Mouse (Mus musculus): ENCODE measurements around the gene Col20a1. TPM values are rescaled to one million over a fixed set of nuclear protein-coding genes. Genes with fewer than 3 reads are reported as not detected.

Gene Col20a1
- total and polyA plus RNA-seq, 2 experiments = 0.92 to 1.1 TPM

- Histone ChIP-seq H3K4me3 (ENCODE audit: insufficient read depth, low read depth, low read length) (no peak overlapping the region), H3K27ac (replicated peaks; ENCODE audit: insufficient read depth, low read depth, low read length) (no peak overlapping the region), H3K79me2 (ENCODE audit: control insufficient read depth, insufficient read depth, low read length) (no peaks in the 10 kb centered on the region), H3K27me3 (ENCODE audit: control insufficient read depth, insufficient read depth, low read length) (no peaks in the 10 kb centered on the region), H3K4me1 (ENCODE audit: control insufficient read depth, insufficient read depth, low read length) (no peaks in the 10 kb centered on the region), H3K9ac (ENCODE audit: low read depth, low read length) (no peak overlapping the region), H3K36me3 (ENCODE audit: control insufficient read depth, insufficient read depth, low read length) (no peaks in the 10 kb centered on the region)
- DNase-seq (ENCODE audit: extremely low read depth, low read depth, low spot score) = no peak
- WGBS = 63% methylated on average over 8 of the region's 8 CpGs
- TF ChIP-seq CTCF (IDR thresholded peaks at IDR 0.05; ENCODE audit: low read depth, low read length) (no peak), POLR2A (IDR thresholded peaks at IDR 0.05; ENCODE audit: extremely low read depth, insufficient read depth, low read length) (no peak)
Measured at GRCm38 (mm10) chr2:181057341-181057740, 71.0 kb downstream of the Col20a1 start.

GRCm38 (mm10) chr2:181058193-181058592 lies 71.9 kb downstream of the Col20a1 start:
- no peak for TF ChIP-seq CTCF (IDR thresholded peaks at IDR 0.05; ENCODE audit: low read depth, low read length)
- no peak for TF ChIP-seq POLR2A (IDR thresholded peaks at IDR 0.05; ENCODE audit: extremely low read depth, insufficient read depth, low read length)
- H3K27me3 ChIP-seq (ENCODE audit: control insufficient read depth, insufficient read depth, low read length) = no peaks in the 10 kb centered on the region
- 61% methylated on average over 3 of the region's 3 CpGs for WGBS
- no peaks in the 10 kb centered on the region for H3K4me1 ChIP-seq (ENCODE audit: control insufficient read depth, insufficient read depth, low read length)
- H3K9ac ChIP-seq (ENCODE audit: low read depth, low read length) = no peak overlapping the region
- H3K27ac ChIP-seq (replicated peaks; ENCODE audit: insufficient read depth, low read depth, low read length) = no peak overlapping the region
- no peaks in the 10 kb centered on the region for H3K36me3 ChIP-seq (ENCODE audit: control insufficient read depth, insufficient read depth, low read length)
- no peak overlapping the region for H3K4me3 ChIP-seq (ENCODE audit: insufficient read depth, low read depth, low read length)
- no peaks in the 10 kb centered on the region for H3K79me2 ChIP-seq (ENCODE audit: control insufficient read depth, insufficient read depth, low read length)
- no peak for DNase-seq (ENCODE audit: extremely low read depth, low read depth, low spot score)

- 13% methylated on average over 5 of the region's 5 CpGs for WGBS
Measured at GRCm38 (mm10) chr2:181060127-181060526, 73.8 kb downstream of the Col20a1 start.

GRCm38 (mm10) chr2:181065827-181066226 lies 79.5 kb downstream of the Col20a1 start:
- no peaks in the 10 kb centered on the region for H3K4me1 ChIP-seq (ENCODE audit: control insufficient read depth, insufficient read depth, low read length)
- no peak for TF ChIP-seq CTCF (IDR thresholded peaks at IDR 0.05; ENCODE audit: low read depth, low read length)
- TF ChIP-seq POLR2A (IDR thresholded peaks at IDR 0.05; ENCODE audit: extremely low read depth, insufficient read depth, low read length) = no peak
- 46% methylated on average over 4 of the region's 4 CpGs for WGBS

More at GRCm38 (mm10) chr2:181060127-181060526, 73.8 kb downstream of the Col20a1 start:
- H3K4me1 ChIP-seq (ENCODE audit: control insufficient read depth, insufficient read depth, low read length) = no peaks in the 10 kb centered on the region
- H3K27ac ChIP-seq (replicated peaks; ENCODE audit: insufficient read depth, low read depth, low read length) = no peak overlapping the region
- H3K4me3 ChIP-seq (ENCODE audit: insufficient read depth, low read depth, low read length) = no peak overlapping the region
- no peak for TF ChIP-seq POLR2A (IDR thresholded peaks at IDR 0.05; ENCODE audit: extremely low read depth, insufficient read depth, low read length)
- peak; percentile 82 for TF ChIP-seq CTCF (IDR thresholded peaks at IDR 0.05; ENCODE audit: low read depth, low read length)
- H3K36me3 ChIP-seq (ENCODE audit: control insufficient read depth, insufficient read depth, low read length) = no peaks in the 10 kb centered on the region
- no peaks in the 10 kb centered on the region for H3K27me3 ChIP-seq (ENCODE audit: control insufficient read depth, insufficient read depth, low read length)
- no peaks in the 10 kb centered on the region for H3K79me2 ChIP-seq (ENCODE audit: control insufficient read depth, insufficient read depth, low read length)
- no peak overlapping the region for H3K9ac ChIP-seq (ENCODE audit: low read depth, low read length)
- DNase-seq (ENCODE audit: extremely low read depth, low read depth, low spot score) = peak; percentile 52

More at GRCm38 (mm10) chr2:181065827-181066226, 79.5 kb downstream of the Col20a1 start:
- DNase-seq (ENCODE audit: extremely low read depth, low read depth, low spot score) = no peak
- Histone ChIP-seq H3K27me3 (ENCODE audit: control insufficient read depth, insufficient read depth, low read length) (no peaks in the 10 kb centered on the region), H3K27ac (replicated peaks; ENCODE audit: insufficient read depth, low read depth, low read length) (no peak overlapping the region), H3K4me3 (ENCODE audit: insufficient read depth, low read depth, low read length) (no peak overlapping the region), H3K36me3 (ENCODE audit: control insufficient read depth, insufficient read depth, low read length) (no peaks in the 10 kb centered on the region), H3K9ac (ENCODE audit: low read depth, low read length) (no peak overlapping the region), H3K79me2 (ENCODE audit: control insufficient read depth, insufficient read depth, low read length) (no peaks in the 10 kb centered on the region)

Other genes starting within 250 kb of the Col20a1 start
- not detected in 2 replicates for gene Bhlhe23, start 209.6 kb upstream of the Col20a1 start, total RNA-seq (2014; rRNA removed)
- gene Bhlhe23, start 209.6 kb upstream of the Col20a1 start, polyA plus RNA-seq (2012; rRNA removed) = not detected in 2 replicates
- 9.7 and 14.2 TPM in 2 replicates for gene Ythdf1, start 65.6 kb upstream of the Col20a1 start, total RNA-seq (2014; rRNA removed)
- gene Ythdf1, start 65.6 kb upstream of the Col20a1 start, polyA plus RNA-seq (2012; rRNA removed) = 25.7 and 35.4 TPM in 2 replicates
- gene Birc7, start 57.5 kb upstream of the Col20a1 start, total RNA-seq (2014; rRNA removed) = not detected in 2 replicates
- not detected in 2 replicates for gene Birc7, start 57.5 kb upstream of the Col20a1 start, polyA plus RNA-seq (2012; rRNA removed)
- gene Nkain4, start 31.8 kb upstream of the Col20a1 start, total RNA-seq (2014; rRNA removed) = 0.13 and 1.5 TPM in 2 replicates
- 1.5 and 1.6 TPM in 2 replicates for gene Nkain4, start 31.8 kb upstream of the Col20a1 start, polyA plus RNA-seq (2012; rRNA removed)
- 15.7 and 18.4 TPM in 2 replicates for gene Arfgap1, start 19.3 kb upstream of the Col20a1 start, total RNA-seq (2014; rRNA removed)
- 22.7 and 29.0 TPM in 2 replicates for gene Arfgap1, start 19.3 kb upstream of the Col20a1 start, polyA plus RNA-seq (2012; rRNA removed)
- gene Chrna4, start 57.0 kb downstream of the Col20a1 start, total RNA-seq (2014; rRNA removed) = 0.54 and 1.6 TPM in 2 replicates
- 2.2 and 7.6 TPM in 2 replicates for gene Chrna4, start 57.0 kb downstream of the Col20a1 start, polyA plus RNA-seq (2012; rRNA removed)
- 0.07 TPM in 1 of 2 replicates, not detected in the other for gene Kcnq2, start 148.8 kb downstream of the Col20a1 start, total RNA-seq (2014; rRNA removed)
- gene Kcnq2, start 148.8 kb downstream of the Col20a1 start, polyA plus RNA-seq (2012; rRNA removed) = not detected in 2 replicates
- gene Eef1a2, start 170.5 kb downstream of the Col20a1 start, total RNA-seq (2014; rRNA removed) = 0.34 and 0.74 TPM in 2 replicates
- not detected in 2 replicates for gene Eef1a2, start 170.5 kb downstream of the Col20a1 start, polyA plus RNA-seq (2012; rRNA removed)
- gene Ppdpf, start 200.7 kb downstream of the Col20a1 start, total RNA-seq (2014; rRNA removed) = 44.4 and 48.4 TPM in 2 replicates
- 181 and 217 TPM in 2 replicates for gene Ppdpf, start 200.7 kb downstream of the Col20a1 start, polyA plus RNA-seq (2012; rRNA removed)
- gene Ptk6, start 216.3 kb downstream of the Col20a1 start, total RNA-seq (2014; rRNA removed) = 1.1 and 2.5 TPM in 2 replicates
- gene Ptk6, start 216.3 kb downstream of the Col20a1 start, polyA plus RNA-seq (2012; rRNA removed) = 0.81 and 0.83 TPM in 2 replicates
- gene Srms, start 226.7 kb downstream of the Col20a1 start, total RNA-seq (2014; rRNA removed) = 0.28 and 0.54 TPM in 2 replicates
- gene Srms, start 226.7 kb downstream of the Col20a1 start, polyA plus RNA-seq (2012; rRNA removed) = 1.3 and 1.7 TPM in 2 replicates
- not detected in 2 replicates for gene Fndc11, start 233.5 kb downstream of the Col20a1 start, total RNA-seq (2014; rRNA removed)
- 0.10 and 0.12 TPM in 2 replicates for gene Fndc11, start 233.5 kb downstream of the Col20a1 start, polyA plus RNA-seq (2012; rRNA removed)

Data from liver, adult 2 months (tissue).